Mouse (Mus musculus): ENCODE data around the gene Armc9. TPM values are rescaled to one million over a fixed set of nuclear protein-coding genes. Genes with fewer than 3 reads are reported as not detected.

Gene Armc9
- total RNA-seq, 2 experiments from 2014 or later, result 7.5 to 24.3 TPM

DNA sequence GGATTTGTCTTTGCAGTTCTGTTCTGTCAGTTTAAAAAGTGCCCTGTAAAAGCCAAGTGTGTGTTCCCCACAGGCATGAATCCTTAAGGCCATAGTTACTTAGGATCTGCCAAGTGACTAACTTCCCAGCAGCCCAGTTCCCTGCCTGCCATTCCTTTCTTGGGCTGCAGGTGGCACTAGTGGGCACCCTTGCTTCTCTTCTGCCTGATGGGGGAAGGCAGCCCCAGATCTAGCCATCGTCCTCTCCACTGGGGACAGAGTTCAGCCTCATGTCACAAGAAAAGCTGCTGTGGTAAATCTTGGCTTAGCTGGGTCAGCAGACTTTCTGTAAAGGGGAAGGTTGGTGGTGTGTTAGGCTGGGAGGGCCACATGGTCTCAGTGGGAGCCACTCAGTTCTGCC is 59.6 kb downstream of the Armc9 start:
- peak; percentile 78 for ATAC-seq (replicated peaks; ENCODE audit: low FRiP score, poor library complexity, severe bottlenecking)

DNA sequence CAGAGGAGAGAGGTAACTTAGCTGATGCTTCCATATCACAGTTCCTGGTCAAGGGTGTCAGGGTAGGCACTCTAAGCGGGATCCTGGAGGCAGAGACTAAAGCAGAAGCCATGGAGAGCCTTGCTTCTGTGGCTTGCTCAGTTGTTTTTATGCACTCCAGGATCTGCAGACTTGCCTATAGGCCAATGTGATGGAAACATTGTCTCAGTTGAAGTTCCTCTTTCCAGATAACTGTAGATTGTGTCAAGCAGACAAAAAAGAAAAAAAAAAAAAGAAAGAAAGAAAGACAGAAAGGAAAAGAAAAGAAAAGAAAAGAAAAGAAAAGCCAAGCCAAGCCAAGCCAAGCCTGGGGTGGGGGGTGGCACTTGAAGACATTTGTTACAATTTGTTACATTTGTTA is 60.7 kb downstream of the Armc9 start:
- ATAC-seq (replicated peaks; ENCODE audit: low FRiP score, poor library complexity, severe bottlenecking), result no peak

DNA sequence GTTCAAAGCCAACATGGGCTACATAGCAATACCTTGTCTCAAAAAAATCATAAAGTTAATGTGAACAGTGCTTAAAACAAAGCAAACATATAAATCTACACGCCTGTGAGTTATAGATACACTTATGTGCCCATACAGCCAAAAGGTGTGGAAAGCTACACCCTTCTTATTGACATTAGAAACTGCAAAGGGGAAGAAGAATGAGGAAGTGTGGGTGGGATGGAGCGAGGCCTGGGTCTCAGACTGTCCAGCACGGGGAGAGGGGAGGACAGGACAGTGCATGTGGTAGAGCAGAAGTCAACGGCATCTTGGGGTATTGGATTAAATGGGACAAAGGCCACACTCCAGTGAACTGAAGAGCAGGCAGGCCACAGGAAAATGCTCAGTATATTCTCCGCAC is 61.8 kb downstream of the Armc9 start:
- ATAC-seq (replicated peaks; ENCODE audit: low FRiP score, poor library complexity, severe bottlenecking), result no peak

DNA sequence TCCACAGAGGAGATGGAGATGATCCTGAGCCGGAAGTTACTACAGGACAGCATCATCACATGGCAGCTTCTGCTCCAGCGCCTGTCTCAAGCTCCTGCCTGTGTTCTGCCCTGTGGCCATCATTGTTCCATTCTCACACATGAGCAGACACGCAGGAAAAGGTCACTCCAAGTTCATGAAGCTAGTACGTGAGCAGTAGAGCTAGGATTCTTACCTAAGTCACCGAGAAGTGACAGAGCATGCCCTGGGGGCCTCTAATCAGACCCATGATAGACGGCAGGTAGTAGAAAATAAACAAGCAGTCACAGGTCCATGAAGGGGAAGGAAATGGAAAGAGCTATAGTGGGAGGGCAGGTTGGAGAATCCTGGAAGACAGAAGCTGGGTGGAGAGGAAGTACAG is 63.4 kb downstream of the Armc9 start:
- no peak for ATAC-seq (replicated peaks; ENCODE audit: low FRiP score, poor library complexity, severe bottlenecking)

DNA sequence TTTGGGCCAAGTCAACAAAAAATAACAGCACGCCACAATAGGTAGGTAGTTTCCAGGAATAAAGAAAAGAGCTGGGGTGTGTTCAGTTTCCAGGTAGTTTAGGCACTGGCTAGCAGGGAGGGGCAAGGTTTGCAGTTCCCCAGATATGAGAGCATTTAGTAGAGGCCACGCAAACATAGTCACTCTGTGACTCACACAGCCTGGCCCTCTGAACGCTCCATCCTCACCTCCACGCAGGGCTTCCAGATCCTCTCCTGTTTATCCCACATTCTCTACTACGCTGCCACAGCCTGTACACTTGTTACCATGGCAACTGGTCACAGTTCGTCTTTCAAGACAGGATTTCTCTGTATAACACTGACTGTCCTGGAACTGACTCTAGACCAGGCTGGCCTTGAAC is 70.6 kb downstream of the Armc9 start:
- no peak for ATAC-seq (replicated peaks; ENCODE audit: low FRiP score, poor library complexity, severe bottlenecking)

DNA sequence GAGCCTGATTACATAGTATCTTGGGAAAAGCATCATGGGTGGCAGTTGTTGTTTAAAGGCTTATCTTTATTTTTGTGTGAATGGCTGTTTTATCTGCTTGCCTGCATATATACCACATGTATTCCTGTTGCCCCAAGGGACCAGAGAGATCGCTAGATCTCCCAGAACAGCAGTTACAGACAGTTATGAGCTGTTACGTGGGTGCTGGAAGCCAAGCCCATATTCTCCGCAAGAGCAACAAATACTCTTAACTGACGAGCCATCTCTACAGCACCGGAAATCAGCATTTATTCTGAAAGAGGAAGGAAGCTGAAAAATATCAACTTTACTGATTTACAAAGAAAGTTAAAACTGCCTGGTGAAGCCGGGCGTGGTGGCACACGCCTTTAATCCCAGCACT is 74.1 kb downstream of the Armc9 start:
- ATAC-seq (replicated peaks; ENCODE audit: low FRiP score, poor library complexity, severe bottlenecking), result no peak

DNA sequence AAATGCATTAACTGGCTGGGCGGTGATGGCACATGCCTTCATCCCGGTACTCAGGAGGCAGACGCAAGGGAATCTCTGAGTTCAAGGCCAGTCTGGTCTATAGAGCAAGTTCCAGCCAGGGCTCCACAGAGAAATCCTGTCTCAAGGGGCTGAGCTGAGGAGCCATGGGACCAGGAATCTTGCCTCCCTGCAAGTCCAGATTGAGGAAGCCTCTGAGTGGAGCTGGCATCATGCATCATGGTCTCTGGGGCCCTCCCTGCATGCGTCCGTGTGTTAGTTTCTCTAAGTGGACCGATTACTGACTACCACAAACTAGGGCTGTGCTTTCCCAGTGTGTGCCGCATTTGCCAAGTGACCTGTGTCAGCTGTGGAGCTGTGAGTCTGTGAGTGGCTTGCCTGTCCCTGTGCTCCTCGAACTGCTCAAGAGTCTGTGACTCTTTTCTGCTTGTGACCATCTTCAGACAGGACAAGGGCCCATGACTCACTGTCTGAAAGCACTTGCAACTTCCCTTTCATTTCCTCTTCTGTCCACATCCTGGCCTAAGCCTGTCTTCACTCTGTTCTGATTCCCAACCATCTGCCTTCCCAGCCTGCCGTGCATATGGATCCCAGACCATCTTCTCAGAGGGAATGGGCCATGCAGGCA is 74.7 kb downstream of the Armc9 start:
- ATAC-seq (replicated peaks; ENCODE audit: low FRiP score, poor library complexity, severe bottlenecking), result no peak

DNA sequence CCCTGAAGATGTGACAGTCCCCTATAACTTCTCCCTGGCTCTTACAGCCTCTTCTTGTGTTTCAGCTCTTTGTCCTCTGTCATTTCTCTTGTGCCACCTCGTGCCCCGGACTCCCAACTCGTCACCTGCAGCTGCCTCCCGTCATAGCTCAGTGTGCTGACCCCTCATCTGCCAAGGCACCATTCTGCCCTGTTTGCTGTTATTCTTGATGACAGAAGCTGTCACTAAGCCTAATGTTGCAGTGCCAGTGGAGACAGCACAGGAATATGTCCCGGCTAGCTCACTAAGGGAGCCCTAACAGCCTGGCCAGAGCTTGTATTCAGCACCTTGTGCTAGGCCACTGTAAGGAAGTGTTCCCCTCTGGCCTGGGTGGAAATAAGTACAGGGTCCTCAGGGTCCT is 78.1 kb downstream of the Armc9 start:
- no peak for ATAC-seq (replicated peaks; ENCODE audit: low FRiP score, poor library complexity, severe bottlenecking)

DNA sequence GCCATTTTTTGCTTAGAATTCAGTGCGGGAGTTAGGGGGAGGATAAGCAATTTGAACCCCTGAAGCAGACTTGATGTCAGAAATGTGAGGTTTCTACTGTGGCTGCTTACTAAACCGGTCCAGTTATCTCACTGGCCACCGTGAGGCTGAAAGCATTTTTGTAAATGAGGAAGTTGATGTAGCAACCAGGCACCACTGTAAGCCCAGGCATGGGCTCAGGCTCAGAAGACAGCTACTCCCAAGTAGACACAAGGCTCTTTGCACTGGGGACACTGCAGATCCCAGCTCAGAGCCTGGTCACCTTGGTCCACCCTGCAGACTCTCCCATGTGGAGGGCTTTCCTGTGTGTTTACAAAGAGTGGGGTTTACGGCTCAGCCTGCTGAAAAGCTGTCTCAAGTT is 79.2 kb downstream of the Armc9 start:
- no peak for ATAC-seq (replicated peaks; ENCODE audit: low FRiP score, poor library complexity, severe bottlenecking)

DNA sequence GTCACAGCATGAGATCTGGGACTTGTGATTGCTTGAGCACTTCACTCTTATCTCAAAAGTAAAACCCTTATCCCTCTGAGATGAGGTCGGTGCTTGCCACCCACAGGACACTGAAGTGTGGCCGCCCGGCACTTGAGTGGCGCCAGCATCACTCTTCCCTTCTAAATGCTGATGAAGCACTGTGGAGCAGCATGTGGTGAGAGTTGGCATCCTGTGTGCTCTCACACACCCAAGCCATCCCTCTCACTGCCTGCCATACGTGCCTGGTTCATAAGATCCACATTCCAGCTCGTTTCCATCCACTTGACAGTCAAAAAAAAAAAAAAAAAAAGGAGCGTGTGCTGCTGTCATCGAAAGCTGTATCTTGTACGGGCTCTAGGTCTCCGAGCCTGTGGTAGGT is 80.5 kb downstream of the Armc9 start:
- no peak for ATAC-seq (replicated peaks; ENCODE audit: low FRiP score, poor library complexity, severe bottlenecking)

DNA sequence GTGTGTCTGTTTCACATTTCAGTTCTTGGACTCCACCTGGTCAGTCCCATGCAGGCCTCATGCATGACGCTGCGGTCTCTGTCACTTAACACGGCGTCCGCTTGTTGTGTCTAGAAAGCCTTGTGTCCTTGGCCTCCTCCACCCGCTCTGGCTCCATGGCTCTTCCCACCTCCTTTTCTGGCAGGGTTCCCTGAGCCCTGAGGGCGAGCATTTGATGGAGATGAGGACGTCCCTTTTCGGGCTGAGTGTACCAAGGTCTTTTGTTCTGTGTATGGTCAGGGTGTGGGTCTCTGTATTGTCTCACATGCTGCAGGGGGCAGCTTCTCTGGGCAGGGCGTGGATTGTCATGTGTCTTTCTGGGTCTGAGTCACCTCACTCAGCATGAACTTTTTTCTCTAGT is 81.9 kb downstream of the Armc9 start:
- ATAC-seq (replicated peaks; ENCODE audit: low FRiP score, poor library complexity, severe bottlenecking), result no peak

DNA sequence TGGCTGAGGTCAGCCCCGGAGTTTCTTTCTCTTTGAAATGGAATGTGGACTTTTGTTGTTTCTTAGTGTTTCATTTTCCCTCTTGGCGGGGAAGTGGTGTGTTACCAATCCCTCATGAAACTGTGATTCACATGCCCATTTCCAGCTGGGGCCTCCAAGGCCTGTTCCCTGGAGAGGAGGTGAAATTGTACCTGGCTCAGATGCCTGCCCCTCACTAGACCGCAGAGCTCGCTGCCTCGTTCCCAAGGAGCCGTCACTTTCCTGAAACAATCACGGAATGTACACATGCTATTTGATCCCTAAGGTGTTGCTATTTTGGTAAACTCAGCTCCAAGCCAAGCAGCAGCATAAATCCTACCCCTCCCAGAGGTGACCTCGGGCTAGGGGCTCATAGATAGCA is 84.4 kb downstream of the Armc9 start:
- ATAC-seq (replicated peaks; ENCODE audit: low FRiP score, poor library complexity, severe bottlenecking), result no peak

DNA sequence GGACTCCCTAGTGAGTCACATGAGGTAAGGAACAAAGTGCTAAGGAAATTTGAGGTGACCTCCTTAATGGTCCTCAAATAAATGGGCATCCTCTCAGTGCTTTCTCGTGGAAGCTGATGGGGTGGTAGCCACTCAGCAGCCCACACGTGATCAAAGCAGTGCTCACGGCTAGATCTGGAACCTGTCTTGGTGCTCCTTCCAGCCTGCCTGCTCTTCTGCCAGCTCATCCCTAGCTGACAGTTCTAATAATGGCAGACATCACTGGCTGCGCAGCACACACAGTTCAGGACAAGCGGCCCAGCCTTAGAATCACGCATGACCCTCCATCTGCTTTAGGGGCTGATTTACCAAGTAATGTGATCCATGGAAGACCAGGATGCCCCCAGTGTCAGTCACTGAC is 85.3 kb downstream of the Armc9 start:
- ATAC-seq (replicated peaks; ENCODE audit: low FRiP score, poor library complexity, severe bottlenecking), result no peak

DNA sequence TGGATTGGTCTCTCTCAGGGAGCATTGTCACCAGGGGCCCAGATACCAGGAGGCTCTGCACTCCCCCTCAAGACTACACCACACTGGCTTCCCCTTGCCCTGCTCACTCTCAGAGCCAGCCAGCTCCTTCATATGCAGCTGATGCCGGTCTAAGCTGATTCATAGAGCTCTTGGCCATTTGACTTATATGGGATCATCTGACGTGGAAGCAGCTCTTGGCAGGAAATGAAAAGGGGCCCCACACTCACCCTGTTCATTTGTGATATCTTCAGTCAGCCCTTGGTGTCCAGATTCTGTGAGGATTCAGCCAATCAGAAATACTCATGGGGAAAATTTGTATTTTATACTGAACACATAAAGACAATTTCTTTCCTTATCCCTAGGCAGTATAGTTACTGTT is 86.4 kb downstream of the Armc9 start:
- ATAC-seq (replicated peaks; ENCODE audit: low FRiP score, poor library complexity, severe bottlenecking), result no peak

DNA sequence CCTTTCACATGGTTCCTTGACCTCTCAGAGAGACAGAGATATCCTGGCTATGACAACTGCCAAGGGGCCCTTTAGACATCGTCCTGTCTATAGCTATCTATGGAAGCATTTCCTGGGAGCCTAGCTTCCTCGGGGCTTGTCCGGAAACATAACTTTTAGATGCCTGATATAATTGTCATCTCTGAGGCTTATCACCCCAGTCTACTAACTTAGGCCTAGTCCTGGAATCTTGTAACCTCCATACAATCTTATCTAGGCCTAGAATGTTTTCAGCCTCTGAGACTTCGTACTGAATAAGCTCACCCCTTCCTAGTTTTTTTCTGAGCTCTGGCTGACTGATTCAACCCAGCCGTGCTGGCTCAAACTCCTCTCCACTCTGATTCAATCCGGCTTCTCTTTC is 88.9 kb downstream of the Armc9 start:
- no peak for ATAC-seq (replicated peaks; ENCODE audit: low FRiP score, poor library complexity, severe bottlenecking)

DNA sequence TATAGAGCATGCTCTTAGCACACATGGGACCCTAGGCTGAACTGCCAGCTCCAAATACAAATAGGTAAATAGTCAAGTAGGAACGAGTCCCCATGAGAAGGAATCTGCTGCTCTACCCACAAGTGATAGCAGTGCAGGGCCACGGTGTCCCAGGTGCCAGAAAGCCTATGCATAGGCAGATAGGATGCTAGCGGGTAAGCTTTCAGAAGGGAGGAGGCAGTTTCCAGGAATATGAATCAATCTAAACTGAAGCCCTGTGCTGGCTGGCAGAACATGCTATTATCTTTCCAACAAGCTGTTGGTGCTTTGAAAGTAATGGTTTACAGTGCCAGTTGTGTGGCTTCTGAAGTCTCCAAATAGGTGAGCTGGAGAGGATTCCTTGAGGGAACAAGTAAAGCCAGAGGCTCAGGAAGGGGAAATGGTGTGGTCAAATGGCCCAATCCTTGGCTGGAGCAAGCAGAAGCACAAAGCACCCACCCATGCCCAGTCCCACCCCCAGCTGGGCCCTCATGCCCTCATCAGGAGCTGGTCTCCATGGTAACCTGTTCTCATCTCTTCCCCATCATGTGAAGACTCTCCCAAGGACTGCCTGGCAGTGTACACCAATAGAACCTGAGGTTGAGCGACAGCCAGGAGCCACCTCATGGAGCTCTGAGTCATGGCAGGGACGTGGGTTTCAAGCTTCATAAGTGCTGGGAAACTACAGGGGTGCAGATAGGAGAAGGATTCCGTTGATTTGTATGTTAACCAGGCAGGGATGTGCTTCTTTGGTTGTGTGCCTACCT is 90.9 kb downstream of the Armc9 start:
- no peak for ATAC-seq (replicated peaks; ENCODE audit: low FRiP score, poor library complexity, severe bottlenecking)

DNA sequence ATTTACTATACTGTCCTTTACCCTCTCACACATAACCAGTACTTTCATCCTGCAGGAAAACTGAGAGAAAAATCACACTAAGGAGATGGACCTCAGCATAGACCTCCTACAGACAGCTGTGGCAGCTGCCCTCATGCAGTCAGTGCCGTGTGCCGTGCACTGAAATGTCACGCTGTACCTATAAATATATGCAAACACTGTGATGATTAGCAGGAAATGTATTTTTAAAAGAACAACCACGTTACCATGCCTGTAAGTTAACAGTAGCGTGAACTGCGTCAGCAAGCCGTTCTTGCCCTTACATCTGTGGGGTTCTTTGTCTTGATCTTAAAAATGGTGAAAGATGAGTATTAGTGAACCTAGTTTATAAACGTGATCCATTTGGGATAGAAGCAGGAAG is 98.8 kb downstream of the Armc9 start:
- no peak for ATAC-seq (replicated peaks; ENCODE audit: low FRiP score, poor library complexity, severe bottlenecking)

DNA sequence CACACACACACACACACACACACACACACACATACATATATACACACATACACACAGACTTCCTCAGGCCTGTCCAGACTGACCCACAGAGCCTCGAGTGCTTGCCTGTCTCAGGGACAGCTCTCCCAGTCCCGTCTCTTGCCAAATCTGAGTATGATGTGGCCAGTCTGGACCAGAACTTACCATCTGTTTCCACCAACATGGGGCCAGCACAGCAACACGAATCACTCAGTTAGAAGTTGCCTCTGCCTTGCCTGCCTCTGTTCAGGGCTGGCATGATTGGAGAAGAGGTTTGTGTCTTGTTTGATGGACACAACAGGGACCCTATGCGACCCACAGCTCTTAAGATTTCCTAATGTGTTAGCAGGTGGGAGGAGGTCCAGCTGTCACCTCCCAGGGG is 101.7 kb downstream of the Armc9 start:
- no peak for ATAC-seq (replicated peaks; ENCODE audit: low FRiP score, poor library complexity, severe bottlenecking)

DNA sequence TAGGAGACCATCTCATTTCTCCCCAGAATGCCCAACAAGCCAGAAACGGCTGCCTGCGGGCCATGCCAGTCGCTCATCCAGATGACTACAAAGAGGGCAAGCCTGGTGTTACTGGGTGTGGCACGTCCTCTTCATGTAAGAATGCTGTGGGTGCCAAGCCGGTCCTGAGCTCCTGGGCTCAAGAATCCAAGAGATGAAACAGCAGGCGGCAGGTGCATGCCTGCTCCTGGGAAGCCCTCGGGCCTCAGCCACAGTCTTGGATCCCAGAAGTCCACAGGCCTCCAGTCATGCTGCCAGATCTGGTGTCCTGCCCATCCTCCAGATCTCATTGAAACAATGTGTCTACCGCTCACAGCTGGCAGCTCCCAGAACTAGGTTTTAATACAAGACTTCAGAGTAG is 102.6 kb downstream of the Armc9 start:
- no peak for ATAC-seq (replicated peaks; ENCODE audit: low FRiP score, poor library complexity, severe bottlenecking)

DNA sequence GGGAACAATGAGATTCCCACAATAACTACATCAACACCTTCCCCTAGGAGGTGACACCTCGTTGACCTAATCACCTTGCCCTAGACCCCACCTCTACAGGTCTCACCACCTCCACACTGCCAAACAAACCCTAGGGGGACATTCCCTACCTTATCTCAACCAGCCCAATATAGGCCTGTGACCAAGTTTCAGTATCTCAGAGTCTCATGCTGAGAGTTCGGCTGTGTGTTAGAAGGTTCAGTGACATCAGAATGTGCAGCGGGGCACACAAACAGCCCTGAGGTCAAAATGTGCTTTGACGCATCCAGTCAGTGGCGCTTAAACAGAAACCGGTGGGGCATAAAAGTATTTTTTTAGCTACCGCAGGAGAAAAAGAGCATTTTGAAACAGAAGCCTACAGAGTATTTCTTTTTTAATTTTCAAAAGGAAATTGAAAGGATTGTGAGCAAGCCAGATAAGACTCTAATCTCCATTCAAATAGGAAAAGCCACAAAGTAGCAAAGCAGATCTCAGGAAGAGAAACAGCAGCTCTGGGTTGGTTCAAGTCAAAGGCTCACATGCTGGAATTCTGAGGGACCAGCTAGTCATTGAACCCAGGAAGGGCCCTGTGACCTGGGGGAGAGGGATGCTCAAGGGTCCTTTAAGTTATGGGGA is 103.7 kb downstream of the Armc9 start:
- no peak for ATAC-seq (replicated peaks; ENCODE audit: low FRiP score, poor library complexity, severe bottlenecking)

DNA sequence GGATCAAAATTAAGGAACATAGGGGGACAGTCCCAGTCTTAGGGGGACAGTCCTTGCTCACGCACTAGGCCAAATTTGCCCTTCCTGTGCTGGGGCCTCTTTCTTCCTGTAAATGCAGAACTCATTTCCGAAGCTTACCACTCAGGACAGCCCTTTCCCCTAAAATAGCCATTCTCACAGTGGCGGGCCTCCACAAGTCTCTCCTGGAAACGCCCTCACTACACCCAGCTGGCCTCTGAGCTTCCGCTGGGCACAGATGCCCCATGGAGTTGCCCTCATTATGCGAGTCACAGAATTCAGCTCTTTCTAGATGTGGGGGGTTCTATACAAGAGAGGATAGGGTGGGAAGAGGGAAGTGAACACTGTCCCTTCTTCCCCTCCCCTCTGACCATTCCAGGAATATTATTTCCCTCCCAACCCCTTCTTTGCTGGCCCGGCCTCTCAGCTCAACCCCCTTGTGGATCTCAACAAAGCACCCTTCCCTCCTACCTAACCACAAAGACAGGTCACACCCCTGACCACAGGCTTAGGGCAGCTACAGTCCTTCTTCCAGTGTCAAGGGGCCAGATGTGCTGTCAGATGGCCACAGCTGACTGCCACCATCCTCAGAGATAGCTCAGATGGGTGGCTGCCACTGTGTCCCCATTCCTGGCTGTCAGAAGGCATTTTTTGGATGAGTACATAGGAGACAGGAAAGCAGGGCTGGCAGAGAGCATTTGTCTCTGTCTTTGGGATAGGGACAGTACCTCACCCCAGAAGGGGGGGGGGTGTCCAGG is 109.2 kb downstream of the Armc9 start:
- no peak for ATAC-seq (replicated peaks; ENCODE audit: low FRiP score, poor library complexity, severe bottlenecking)

All from erythroid progenitor cell, adult 5-6 weeks (primary cell).